Mouse (Mus musculus) megakaryocyte, embryonic 14.5 days (primary cell): Measurements from ENCODE around the gene Cinp.

Experiments used
- FLI1 ChIP-seq: IDR thresholded peaks from 2 replicates; pipeline ENCODE4 v1.6.1; 2012; ENCODE audit warnings: low read length, inconsistent platforms, mixed read lengths
- GATA1 ChIP-seq: IDR thresholded peaks from 3 replicates; pipeline ENCODE4 v1.6.1; 2012; ENCODE audit warnings: mixed read lengths, low read length, inconsistent platforms, borderline replicate concordance

DNA sequence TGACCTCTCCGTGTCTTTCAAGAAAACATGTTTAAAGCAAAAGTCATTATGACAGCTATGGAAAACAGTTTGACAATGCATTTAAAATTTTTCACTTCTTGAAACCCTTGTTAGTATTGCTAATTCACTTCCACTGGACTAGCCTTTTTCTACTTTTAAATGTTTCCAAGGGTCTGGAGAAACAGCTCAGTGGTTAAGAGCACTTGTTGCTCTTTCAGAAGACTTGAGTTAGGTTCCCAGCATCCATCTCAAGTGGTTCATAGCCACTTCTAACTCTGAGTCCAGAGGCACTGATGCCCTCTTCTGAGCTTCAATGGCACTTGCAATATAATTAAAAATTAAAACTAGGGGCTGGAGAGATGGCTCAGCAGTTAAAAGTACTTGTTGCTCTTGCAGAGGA, 2.9 kb upstream of the Cinp start:
- TF ChIP-seq FLI1 (no peak), GATA1 (no peak)
